Mouse (Mus musculus) naive thymus-derived CD4-positive, alpha-beta T cell, adult 2 months (primary cell): ENCODE data around the gene Ppt1.

Experiments used
- DNase-seq: peaks from one replicate; pipeline ENCODE4 v3.0.0-alpha.2; 2011; ENCODE audit warnings: low read depth

The Ppt1 gene

DNA sequence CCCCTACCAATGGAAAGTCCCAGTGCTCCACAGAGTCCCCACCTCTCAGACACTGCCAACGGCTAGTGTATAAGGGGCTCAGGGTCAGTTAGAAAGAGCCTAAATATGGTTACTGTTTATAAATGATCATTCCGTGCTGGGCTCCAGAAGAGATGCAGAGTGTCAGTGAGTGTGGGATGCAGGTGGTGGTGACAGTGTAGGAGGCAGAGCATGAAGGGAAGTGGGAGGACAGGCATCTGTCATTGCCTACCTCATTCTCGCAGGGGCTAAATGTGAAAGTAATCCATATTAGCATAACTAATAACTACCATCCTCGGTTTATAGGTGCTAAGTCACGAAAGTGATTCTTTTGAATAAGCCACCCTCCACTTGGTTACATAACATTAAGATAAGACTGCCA is 34.7 kb downstream of the Ppt1 start:
- DNase-seq = no peak

DNA sequence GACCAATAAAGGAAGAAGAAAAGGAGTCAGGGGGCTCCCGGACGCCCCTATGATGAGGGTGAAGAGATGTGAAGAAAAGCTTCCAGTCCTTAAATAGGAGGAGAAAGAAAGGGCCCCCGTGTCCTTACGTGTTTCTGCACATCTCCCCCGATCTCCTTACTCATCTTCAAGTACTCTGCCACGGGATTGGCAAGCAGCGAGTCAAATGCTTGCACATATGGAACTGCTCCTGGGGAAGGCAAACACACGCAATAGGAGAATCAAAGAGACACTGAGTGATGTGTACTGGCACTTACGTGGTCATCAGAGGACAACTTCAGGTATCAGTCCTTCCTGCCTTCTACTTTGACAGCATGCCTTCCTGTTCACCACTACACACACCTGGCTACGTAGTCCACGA is 35.2 kb downstream of the Ppt1 start:
- no peak for DNase-seq

DNA sequence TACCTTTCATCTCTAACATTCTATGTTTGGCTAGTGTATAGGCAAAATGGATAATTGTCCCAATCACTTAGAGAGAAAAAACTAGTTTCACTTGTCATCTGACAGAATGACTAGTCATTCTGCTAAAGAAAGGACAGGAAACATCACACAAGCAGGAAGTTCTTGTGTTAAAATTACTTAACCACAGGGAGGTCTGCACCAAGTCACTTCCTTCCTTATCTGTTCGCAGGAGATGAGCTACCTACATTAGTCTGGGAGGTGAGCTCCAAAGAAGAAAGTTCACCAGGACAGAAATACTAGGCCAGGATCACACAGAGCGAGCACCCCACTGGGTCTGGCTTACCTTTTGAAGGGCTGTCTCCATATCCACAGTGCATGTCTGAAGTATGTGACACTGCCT is 35.9 kb downstream of the Ppt1 start:
- DNase-seq = peak; percentile 69

DNA sequence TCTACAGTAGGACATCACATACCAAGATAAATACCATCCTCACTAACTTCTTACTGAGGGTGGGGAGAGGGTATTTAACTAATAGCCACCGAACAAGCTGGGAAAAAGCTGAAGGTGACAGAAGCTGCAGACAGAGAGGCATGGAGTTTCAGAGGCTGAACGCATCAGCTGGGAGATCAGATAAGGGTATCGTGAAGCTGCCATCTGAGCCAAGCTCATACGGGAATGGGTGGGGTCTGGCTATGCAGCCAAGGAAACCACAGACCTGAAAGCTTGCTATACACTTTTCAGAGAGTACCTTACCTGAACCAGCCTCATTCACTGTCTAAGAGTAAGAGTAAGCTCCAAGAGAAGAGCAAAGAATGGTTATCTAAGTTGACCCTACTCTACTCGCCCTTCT is 37.0 kb downstream of the Ppt1 start:
- DNase-seq = peak; percentile 52

DNA sequence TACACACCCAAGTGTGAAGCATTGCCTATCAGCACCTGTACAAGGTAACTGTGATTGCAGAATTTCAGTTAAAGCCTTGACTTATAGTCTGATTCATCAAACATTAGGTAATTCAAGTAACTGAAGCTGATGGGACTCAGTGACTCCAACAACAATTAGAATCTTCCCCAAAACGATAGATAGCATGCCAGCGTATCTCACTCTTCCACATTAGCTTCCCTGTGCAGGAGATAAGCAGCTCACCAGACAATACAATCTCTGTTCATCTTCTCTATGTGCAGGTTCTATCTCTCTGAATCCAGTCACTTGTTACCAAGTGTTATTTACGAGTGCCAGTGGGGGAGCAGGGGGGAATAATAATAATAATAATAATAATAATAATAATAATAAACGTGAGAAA is 37.5 kb downstream of the Ppt1 start:
- DNase-seq = no peak

DNA sequence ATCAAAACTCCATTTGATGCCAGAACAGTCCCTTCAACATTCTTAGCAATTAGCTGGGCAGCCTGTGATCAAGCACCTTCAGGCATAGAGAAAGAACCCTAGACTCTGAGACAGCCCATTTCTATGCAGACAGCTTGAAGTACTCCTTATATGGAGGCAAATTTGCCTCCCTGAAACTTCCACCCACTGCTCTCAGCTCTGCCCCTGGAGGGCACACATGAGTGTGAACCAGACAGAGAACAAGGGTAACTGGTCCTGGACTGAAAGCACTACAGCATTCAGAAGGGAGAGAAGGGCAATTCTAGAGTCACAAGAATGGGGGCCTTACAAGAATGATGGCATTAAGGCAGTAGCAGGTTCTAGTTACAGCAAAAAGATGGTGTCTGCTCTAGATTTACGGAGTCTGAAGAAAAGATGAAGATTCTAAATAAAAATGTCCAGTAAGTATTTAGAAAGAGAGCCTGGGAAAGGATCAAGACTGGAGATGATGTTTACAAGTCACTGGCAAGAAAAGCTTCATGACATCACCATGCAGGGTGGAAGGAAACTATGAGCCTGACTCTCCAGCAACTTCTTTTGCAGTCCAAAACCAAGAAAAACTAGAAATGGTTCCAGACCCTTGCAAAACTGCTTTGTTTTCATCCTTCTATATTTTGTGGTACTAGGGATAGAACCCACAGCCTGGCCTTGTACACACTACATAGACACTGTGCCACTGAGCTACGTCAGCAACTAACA is 42.5 kb downstream of the Ppt1 start:
- DNase-seq = peak; percentile 67

DNA sequence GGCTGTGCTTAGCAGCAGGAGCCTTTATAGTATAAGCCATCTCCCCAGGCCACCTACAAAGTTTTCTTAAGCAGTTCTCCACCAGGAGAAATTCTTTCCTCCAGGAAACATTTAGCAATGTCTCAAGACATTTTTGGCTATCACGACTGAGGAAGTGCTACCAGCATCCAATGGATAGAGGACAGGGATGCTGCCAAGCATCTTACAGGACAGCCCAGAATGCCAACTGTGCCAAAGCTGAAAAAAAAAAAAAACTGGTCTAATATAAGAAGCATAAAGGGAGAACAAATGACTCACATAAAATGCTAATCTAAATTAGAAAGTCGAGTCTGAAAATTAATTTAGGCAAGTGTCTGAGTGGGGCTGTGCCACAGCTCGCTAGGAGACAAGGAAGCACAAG is 46.5 kb downstream of the Ppt1 start:
- DNase-seq = no peak

DNA sequence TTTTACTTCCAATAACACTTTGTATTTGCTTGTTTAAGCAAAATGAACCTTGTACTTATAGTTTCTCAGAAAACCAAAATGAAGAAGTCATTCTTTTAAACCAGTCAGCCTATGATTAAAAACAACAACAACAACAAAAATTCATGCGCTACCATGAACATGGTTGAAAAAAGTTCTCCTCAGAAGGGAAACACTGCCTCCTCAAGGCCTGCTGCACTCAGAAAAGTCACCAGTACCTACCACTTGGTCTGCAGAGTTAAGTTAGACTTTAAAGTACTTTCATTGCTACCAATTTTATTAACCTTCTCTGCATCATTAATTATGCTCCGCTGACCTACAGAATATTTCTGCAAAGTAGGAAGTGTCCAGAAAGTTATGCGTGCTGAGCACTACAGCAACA is 47.3 kb downstream of the Ppt1 start:
- peak; percentile 47 for DNase-seq

DNA sequence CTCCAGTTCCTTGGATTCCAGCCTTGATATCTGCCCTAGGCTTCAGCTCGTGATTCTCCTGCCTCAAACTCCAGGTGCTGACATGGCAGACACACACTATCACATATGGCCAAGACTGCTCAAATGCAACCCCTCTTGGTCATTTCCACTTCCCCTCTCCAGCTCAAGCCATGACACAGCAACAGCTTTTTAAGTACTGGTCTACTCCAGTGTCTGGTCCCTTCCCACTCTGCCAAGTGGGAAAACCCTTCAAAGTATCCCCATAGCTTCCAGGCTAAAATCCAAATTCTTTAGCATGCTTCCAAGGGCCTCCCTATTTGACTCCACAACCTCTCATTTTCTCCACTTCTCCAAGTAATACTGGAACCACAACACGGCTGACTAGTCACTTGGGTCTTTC is 48.0 kb downstream of the Ppt1 start:
- no peak for DNase-seq

DNA sequence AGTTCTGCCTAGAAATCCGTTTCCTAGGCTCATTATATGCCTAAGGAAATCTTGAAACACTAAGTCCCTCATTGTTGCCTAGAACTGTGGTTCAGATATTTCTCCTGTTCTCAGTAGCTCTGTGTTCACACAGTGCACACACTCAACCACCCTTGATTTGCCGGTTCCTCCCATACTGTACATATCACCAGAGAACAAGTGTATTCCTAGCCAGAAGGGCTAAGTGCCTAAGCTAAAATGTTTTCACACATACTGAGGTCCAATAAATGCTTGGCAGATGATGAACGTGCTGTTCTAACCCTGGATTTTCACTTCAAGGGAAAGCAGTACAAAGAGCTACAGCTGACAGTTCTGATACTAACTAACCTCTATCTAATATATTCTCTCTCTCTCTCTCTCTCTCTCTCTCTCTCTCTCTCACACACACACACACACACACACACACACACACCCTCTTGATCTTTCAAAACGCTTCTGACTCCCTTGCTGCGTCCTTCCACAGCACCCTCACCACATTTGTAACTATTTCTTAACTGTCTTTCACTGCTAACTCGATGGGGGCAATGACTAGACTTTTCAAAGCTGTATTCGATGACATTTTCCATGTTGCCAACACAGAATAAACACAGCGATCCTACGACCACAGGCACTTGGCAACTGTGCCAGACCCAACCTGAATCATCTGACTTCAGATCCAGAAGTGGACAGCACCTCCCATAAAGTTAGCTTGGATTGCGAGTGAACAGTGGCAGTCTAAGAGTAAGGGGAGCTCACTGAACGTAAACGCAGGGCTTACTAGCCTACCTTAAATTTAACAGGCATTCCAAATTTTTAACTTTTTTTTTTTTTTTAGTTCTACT is 48.7 kb downstream of the Ppt1 start:
- DNase-seq = peak; percentile 67

DNA sequence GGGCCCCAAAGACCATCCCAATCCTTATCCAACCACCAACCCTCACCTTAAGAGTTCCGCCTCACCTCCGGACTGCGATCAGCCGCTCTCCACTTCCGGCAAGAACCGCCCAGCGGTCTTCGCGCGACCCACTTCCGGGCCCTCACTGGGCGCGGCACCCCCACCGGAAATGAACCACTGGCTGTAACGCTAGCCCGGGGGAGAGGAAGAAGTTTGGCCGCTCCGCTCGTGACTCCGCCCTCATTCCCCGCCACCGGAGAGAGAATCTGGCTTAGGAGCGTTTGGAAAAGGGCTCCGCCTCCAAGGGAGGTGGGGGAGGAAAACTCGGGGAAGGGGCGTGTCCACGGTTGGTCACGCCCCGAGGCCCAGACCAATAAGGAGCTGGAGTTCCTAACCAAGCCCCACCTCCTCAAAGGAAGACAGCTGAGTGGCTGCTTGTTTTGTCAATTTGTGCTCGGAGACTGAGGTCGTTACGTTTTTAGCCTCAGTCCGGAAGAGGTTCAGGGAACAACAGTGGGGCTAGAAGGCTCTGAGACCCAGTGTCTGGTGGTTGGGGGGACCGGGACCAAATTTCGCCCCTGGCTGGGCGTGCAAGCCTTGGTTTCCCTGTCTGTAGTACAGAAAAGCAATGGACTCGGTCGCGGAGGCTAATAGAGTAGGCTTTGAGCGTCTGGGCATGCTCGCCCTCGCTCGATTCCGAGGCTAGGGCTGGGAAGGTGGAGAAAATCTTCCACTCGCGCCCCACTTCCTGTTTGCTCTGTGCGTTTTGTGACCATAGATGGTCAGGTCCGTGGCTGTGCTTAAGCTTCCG is 49.9 kb downstream of the Ppt1 start, which contains the start of gene Cap1:
TSS of gene Cap1 (minus strand) at position 289 of the 811 bp plus-strand sequence.
- DNase-seq = peak; percentile 97

DNA sequence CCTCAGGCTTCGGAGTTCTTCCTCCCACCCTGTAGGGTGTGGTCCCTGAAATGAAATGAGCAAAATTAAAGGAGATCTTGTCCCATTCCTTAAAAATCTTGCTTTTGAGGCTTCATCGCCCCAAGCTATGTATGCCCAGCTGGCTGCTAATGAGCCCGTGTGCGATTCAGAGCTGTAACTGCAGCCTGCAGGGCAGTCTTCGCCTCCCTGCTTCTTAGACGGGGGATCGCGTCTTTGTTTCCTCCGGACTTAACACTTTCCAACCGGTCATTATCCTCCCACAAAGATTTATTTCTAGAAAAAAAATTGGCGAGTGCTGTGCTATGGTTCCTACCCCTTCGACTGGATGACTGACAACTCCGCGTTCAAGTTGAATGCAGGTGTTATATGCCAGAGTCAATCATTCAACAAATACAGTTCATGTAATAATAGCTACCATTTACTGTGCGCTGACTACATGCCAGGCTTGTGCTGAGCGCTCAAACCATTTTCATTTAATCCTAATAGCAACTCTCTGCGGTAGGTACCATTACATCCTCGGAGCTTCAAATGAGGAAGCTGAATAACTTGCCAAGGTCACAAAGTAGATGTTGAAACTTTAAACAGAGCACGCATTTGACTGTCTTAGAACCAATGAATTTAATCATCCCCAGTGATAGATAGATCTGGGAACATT is 50.7 kb downstream of the Ppt1 start:
- DNase-seq = no peak

DNA sequence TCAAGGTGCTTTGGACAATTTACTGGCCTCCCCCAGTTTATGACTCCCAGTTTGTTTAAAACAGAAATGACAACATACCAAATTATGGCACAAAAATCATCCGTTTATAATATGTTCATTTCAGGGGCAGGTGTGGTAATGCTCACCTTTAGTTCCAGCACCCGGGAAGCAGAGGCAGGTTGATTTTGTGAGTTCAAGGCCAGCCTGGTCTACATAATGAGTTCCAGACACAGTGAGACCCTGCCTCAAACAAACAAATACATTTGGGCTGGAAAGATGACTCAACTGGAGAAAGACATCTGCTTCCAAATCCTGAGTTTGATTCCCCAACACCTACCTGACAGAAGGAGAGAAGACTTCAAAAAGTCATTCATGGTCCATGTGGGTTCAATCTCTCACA is 51.3 kb downstream of the Ppt1 start:
- DNase-seq = no peak

DNA sequence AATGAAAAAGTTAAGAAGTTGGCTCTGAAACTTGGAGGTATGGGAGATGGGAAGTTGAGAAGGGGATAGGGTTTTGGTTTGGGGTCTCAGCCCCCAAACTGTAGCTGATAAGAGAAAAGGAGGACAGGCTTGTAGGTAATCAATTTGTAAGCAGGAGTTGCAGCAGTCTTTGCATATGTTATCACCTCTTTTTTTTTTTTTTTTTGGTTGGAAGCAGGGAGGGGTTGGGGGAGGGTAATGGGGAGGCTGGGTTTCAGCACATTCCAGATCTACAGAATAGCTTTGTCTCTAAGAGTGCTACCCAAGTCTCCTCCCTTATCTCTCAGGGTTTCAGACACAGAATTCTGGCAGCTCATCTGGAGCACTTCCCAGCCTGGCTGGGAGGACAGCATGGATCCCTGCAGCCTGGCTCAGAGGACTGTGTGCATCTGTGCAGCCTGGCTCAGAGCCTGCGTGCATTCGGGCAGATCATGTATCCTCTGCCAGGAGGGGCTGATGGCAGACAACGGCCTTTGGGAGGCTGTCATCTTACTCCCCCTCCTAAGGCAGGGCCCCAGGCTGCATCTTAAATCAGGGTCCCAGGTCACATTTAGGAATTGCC is 54.9 kb downstream of the Ppt1 start:
- DNase-seq = no peak

DNA sequence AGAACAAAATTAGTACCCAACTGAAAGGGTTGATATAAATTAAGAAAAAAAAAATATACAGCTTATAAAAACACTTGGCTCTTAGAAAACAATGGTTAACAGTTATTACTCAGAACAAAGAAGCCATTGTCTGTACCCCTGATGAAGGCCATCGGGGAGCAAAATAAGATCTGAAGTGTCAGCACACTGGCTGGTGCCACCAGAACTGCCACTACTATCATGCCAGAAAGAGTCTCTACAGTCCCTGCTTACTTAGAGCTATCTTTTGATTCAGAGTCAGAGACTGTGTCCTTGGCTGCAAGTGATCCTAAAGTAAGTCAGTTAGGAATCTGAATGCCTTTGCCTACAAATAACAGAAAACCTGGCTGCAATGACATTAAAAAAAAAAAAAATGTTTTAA is 55.6 kb downstream of the Ppt1 start:
- DNase-seq = no peak

DNA sequence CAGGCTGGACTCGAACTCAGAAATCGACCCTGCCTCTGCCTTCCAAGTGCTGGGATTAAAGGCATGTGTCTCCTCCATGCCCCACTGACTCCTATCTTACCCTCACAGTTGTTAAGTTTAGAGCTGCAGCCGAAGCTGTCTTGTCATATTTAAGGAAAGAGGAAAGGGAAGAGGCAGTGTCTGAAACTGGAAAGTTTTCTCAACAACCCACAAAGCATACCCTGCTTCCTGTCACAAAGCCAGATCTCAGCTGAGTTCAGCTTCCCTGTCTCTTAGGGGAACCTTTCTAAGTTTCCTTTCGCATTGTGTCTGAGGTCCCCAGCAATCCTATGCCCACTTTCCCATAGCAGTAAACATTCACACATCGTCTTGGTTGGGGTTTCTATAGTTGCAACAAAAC is 56.1 kb downstream of the Ppt1 start:
- DNase-seq = peak; percentile 40

DNA sequence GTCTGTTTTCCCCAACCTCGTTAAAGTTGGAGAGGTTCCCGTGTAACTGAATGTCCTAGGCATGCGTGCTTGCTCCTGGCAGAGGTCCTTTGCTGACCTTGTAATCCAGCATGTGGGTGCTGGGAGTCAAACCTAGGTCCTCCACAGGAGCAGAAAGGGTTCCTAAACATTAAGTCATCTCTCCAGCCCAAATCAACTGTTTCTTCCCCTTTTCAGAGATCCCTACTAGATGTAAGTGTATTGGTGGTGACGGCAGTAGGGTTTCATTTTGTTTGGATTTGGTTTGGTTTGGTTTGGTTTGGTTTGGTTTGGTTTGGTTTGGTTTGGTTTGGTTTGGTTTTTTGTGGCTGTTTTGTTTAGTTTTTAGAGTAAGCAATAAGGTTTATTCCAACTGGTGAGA is 61.7 kb downstream of the Ppt1 start:
- no peak for DNase-seq

DNA sequence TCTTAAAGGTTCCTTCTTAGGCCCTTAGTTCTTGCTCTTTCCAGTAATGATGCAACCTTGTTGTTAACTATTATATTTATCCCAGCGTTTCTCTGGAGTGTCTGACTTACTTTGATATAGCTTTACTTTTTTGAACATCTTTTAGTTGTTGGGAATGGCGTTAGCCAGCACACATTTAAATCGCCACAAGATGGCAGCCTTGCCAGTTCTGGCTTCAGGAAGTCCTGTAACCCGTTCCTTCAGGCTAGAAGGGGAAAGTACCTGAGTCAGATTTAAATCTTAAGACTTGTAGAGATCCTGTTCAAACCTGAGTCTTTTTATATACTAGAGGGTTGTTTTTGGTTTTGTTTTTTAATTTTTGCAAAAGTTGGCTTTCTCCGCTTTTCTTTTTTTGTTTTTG is 62.3 kb downstream of the Ppt1 start:
- DNase-seq = peak; percentile 89

DNA sequence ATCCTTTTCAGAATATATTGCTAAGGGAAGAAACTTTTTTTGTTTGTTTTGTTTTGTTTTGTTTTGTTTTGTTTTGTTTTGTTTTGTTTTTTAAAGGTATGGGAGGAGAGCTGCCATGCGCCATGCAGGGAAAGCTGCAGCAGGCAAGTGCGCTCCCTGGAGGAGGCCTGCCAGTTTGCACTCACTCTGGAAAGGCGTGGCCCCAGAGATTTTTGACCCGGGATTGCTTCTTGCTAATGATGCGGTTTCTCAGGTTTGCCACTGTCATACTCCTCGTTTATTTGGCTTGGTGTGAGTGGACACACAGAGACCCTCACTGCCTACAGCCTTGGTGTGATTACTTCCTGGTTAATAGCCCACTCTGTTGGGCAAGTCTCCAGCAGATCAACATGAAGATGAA is 66.1 kb downstream of the Ppt1 start:
- no peak for DNase-seq

DNA sequence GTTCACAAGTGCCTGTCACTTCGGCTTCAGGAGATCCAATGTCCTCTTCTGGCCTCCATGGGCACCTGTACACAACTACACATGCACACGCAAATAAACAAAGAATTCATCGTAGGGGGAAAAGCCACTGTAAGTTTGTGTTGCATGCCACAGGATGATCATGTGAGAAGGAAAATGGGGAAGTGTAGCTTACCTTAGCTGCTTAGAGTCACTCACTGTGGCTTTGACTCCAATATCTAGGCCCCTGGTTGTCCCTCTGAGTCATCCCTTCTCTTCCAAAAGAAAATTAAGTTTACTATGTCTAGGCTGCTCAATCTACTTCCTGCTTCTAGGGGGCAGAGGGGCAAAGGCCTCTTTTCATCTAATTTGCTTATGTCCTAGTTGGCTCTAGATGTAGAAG is 67.7 kb downstream of the Ppt1 start:
- DNase-seq = no peak

DNA sequence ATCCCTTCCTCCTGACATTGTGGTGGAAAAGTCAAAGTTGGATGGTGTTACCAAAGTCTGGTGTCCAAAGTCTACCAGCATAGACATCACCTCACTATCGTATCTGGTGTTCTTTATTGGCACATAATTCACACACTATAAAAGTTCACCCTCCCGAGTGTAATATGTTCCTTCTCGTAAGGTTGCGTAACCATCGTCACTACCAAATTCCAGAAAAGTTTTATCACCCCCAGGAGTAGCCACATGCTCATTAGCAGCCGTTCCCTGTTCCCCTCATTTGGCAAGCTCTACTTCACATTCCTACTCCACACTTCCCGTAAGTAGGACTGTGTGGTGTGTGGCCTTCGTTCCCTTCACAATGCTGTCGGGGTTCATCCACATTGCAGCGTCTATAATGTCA is 69.3 kb downstream of the Ppt1 start:
- no peak for DNase-seq
